ENCODE assay signal across 13 mouse cellular contexts in the genomic region with DNA sequence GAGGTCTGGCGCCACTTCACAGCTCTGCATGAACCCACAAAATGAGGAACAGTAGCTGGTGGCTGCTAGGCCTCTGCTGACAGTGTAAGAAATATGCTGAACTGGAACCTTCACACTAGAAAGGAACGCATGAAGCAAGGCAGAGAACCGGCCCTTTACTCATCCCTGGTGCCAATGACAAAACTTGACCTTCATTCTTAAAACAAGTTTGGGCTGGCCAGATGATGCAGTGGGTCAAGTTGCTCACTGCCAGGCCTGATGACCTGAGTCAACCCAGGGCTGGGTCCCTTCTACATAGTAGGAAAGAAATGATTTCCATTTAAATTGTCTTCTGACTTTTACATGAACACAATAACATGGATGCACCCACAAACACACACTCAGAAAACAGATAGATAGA.
"Had no signal": no experiment of that assay in that cellular context is flagged by ENCODE, and none has a peak within 500 bp of the region (broad histone marks: within the 10 kb centered on the region; RNA-seq: fewer than 3 reads in every experiment).

No protein-coding gene starts in this region.

- H3K9me3 ChIP-seq: kidney, embryonic 15.5 days; limb, embryonic 13.5 days; liver, embryonic 15.5 days; midbrain, embryonic 12.5 days; neural tube, embryonic 13.5 days had no signal

- H3K36me3 ChIP-seq: kidney, embryonic 15.5 days; limb, embryonic 13.5 days; liver, embryonic 15.5 days; midbrain, embryonic 12.5 days; neural tube, embryonic 13.5 days had no signal

- H3K9ac ChIP-seq: kidney, embryonic 15.5 days; limb, embryonic 13.5 days; liver, embryonic 15.5 days; midbrain, embryonic 12.5 days; neural tube, embryonic 13.5 days had no signal

- H3K4me2 ChIP-seq: kidney, embryonic 15.5 days; limb, embryonic 13.5 days; liver, embryonic 15.5 days; midbrain, embryonic 12.5 days; neural tube, embryonic 13.5 days had no signal

- ATAC-seq: intestine, embryonic 16.5 days; midbrain, embryonic 16.5 days had no signal

- H3K27ac ChIP-seq: limb, embryonic 13.5 days; midbrain, embryonic 12.5 days; neural tube, embryonic 13.5 days had no signal

- H3K4me3 ChIP-seq: kidney, embryonic 15.5 days; limb, embryonic 13.5 days; liver, embryonic 15.5 days; midbrain, embryonic 12.5 days; neural tube, embryonic 13.5 days had no signal

- DNase-seq: kidney, adult 2 months; kidney, postnatal 14 days; left cerebral cortex, postnatal 4 days; right cerebral cortex, postnatal 14 days; thymus, adult 18-20 months; thymus, postnatal 25 days had no signal

- H3K27me3 ChIP-seq: kidney, embryonic 15.5 days; limb, embryonic 13.5 days; liver, embryonic 15.5 days; midbrain, embryonic 12.5 days; neural tube, embryonic 13.5 days had no signal
